Mouse (Mus musculus): Measurements from ENCODE around the gene Epb41. TPM values are rescaled to one million over a fixed set of nuclear protein-coding genes. Genes with fewer than 3 reads are reported as not detected.
A peak's percentile ranks its signal among the peaks of the same experiment; 100 is the strongest.

Epb41 gene
- total RNA-seq, 1 experiment from 2014 or later: 70.8 TPM

- no peak for DNase-seq
Measured at GRCm38 (mm10) chr4:131919506-131920140, 155.5 kb downstream of the Epb41 start.

DNA sequence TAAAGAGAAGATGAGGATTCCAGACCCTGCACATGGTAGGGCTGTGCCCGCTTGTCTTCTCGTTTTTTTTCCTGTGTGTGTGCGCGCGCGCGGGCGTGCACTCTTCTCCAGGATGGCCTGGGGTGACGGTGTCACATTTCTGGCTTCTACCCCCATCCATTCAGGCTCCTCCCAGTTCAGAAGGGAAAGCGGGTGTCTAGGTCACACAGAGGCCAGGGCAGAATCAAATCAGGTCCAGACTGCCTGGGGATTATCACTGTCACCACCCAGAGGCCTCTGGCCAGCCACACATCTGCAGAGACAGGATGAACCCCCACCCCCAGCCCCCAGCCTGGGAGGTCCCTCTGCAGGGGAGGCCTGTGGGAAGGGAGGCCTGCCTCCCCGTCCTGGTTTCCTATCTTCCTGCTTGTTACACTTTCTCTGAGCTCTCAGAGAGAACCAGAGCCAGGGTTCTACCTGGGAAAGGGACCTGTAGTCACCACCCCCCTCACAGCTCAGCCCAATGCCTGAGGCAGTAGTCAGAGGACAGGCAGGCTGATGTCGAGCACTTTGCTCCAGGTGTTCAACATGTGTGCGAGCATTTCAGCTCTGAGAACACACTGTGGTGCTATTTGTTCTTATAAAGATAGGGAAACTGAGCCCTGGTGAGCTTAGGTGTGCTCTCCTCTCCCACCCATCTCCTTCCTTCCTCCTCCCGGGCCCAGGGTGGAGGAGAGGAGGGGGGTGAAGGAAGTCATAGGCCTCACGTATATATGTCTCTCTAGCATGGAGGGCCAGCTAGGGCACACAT lies 156.2 kb downstream of the Epb41 start:
- DNase-seq: no peak

DNA sequence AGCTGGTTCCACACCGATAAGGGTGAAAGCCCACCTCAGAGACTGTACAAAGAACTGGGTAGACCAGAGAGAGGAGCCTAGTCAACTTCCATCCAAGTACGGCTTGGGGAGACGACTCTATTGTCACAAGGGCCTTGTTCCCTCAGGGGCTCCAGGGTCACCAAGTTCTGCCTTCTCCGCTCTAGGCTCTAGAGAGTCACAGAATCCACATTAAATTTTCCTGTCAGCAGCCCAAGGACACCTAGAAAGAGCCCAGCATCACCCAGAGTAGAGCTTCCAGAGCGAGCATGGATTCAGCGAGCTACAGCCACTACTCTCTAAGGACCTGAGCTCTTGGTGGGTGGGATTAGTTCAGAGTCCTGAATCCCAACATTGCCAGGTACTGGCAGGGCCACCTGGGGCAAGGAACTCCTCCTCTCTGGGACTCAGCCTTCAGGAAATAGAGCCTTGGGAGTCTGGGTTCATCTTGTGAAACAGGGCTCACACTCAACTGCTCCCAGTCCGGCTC lies 157.0 kb downstream of the Epb41 start:
- no peak for DNase-seq

DNA sequence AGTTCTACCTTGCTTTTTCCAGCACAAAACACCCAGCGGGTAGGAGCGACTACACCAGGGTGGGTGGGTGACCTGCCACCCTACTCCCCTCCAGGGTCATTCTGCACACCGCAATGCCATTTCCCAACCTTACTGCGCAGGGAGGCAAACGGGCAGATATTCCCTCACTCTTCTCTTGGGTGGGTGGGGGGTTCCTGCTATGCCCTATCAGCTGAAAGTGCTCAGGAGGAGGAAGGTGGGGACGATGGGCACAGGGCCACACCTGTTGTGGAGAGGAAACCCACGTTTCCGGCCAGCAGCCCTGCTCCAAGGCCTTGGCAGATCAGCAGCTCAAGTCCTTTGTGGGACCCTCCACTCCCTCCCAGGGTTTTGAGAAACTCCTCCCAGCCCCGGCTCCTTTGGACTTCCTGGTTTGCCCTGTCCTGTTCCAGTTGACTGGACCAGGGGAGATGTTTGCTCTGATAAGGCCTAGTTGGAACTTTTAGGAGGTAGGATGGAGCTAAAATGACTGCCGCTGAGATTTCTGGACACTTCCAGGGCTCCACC lies 158.0 kb downstream of the Epb41 start:
- no peak for DNase-seq

DNA sequence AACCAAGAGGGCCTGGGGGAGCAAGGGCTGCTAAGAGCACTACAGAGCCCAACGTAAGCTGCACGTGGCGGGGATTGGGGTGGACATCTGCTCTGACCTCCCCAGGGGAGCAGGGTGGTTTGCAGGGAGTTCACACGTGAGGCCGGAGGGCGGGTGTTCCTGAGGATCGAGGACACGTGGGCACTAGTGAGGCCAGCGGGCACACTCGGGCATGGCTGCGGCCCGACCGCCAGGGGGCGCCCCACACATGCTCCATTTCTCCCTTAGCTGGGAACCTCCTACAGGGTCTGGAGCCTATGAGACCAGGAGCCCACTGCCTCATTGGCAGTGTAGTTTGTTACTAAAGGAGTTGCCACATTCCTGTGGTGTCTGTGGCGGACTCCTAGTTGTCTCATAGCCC lies 158.7 kb downstream of the Epb41 start:
- DNase-seq: peak; percentile 87

DNA sequence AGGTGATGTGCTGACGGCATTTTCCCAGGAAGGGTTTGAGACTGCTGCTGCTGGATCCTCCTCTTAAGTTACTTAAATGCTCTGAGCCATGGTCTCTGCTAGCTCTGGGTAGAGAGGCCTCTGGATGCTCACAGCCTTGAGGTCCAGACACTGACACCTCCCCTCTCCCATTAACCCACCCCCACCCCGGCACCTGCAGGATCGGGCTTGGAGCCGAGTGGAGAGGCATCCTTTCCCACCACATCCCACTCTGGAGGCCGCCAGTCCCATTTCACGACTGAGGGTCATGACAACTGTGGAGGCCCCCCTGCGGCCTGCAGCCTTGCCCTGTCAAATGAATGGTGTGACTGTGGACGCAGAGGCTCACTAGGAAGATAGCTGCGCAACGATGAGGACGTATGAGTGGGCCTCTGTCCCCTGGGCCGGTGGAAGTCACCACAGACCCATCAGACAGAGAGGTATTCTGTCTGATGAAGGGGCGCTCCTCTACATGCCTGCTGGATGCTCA lies 159.2 kb downstream of the Epb41 start:
- DNase-seq: no peak

DNA sequence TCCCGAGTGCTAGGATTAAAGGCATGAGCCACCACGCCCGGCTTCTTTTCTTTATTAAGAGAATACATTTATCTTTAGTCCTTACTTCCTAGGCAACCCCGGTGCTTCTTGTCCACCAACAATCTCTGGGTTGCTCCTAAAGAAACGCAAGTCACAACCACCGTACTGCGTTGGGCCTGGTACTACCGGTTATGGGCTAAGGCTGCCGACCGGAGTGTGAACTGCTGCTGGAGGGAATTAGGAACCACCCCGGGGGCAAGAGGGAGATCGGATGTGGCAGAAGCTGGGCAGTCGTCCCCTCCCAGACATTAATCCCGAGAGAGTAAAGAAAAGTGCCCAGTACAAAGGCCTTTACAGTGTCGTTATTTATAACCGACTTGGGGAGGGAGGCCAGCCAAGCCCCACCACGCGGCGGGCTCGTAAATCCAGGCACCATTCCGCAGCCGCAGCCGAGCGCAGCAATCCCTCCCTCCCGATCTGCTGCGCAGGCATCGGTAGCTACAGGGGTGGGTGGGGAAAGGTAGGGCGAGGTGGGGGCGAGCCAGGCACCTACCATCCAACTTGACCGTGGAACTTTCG lies 160.1 kb downstream of the Epb41 start:
- DNase-seq: no peak

DNA sequence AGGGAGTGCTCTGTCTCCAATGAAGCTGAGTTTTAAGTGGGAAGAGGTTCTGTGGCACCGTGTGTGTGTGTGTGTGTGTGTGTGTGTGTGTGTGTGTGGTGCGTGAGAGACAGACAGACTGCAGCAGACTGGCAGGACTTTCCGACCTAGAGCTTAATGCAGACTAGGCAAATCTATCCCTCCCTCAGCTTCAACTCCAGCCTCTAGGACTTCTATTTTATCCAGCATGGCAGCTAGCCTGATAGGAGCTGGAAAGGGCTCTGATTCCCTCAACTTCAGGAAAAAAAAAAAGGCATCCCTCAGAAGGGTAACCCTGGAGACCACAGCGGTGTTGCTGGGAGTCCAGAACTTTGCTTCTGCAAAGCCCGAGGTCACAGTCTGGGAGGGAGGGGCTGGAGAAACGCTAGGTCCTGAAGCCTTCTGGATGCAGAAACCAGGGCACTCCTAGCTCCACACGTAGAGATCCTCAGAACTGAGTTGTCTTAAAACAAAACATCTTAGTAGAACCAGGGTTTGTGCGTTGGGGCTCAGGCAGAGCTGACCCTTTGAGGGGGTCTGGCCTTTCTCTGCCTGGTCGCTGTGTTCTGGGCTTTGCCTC lies 161.0 kb downstream of the Epb41 start:
- DNase-seq: no peak

DNA sequence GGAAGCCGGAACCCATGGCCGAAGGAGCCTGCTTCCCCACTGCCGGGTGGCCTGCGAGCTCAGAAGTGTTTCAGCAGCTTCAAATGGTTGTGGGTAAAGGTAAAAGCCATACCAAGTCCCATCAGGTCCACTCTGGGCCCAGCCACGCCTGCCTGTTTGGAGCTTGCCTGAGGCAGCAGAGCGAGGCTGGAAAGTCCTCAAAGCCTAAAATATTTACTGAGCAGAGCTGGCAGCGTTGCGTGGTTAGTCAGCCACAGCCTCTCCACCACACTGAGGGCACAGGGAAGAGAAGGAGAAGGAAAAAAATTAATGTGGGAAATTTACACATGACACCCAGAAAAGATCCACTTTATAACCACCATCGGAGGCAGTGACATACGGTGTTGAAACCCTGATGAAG lies 161.6 kb downstream of the Epb41 start:
- DNase-seq: peak; percentile 47

GRCm38 (mm10) chr4:131911521-131911920 lies 163.6 kb downstream of the Epb41 start:
- no peak for DNase-seq

GRCm38 (mm10) chr4:131910237-131910994 lies 164.7 kb downstream of the Epb41 start:
- no peak for DNase-seq

- DNase-seq: no peak
Measured at GRCm38 (mm10) chr4:131907912-131908311, 167.2 kb downstream of the Epb41 start.

DNA sequence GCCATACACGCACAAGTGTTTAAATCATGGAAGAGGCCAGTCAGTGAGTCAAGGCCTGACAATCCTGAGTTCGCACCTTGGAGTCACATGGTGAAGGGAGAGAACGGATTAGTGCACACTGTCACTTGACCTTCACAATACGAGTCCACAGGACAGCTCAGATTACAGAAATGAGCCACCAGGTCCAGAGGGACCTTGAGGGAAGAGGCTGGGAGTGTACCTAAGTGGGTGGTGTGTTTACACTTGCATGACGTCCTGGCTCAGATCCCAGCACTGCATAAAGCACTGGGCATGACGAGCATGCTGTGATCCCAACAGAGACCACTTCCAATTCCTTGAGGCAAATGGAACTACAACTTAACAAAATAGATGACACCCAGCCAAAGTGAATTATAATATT lies 168.7 kb downstream of the Epb41 start:
- no peak for DNase-seq

DNA sequence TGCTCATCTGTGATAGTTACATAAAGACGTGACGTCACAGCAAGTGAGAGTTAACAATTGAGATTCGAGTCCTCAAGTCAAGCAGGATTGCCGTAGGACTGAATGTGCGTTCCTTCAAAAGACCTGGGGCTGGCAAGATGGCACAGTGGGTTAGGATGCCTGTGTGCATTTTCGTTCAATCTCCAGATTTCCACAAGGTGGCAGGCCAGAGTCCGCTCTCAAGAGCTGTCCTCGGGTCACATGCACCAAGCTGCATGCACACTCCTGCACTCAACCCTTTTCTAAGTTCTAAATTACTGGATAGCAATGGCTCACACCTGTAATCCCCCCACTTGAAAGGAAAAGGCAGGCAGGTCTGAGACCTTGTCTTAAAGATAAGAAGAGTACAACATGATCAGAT lies 170.6 kb downstream of the Epb41 start:
- peak; percentile 49 for DNase-seq

DNA sequence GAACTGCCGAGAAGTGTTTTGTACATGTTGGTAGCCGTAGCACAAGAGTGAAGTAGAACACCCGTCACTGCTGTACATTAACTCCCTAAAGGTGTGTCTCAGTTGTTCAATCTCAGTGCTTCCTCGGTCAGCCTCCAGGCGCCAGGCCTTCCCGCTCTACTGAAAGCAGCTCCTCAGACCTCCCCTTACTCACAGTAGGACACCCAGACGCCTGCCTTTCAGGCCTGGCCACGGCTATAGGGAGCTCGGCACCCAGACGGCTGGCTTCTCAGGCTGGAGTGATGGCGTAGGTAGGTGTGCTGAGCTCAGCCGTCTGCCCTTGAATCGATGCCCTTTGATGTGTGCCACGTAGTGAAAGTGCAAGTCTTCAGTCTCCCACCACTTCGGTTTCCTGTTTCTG lies 174.0 kb downstream of the Epb41 start:
- no peak for DNase-seq

GRCm38 (mm10) chr4:131899180-131899554 lies 176.0 kb downstream of the Epb41 start:
- DNase-seq: no peak

DNA sequence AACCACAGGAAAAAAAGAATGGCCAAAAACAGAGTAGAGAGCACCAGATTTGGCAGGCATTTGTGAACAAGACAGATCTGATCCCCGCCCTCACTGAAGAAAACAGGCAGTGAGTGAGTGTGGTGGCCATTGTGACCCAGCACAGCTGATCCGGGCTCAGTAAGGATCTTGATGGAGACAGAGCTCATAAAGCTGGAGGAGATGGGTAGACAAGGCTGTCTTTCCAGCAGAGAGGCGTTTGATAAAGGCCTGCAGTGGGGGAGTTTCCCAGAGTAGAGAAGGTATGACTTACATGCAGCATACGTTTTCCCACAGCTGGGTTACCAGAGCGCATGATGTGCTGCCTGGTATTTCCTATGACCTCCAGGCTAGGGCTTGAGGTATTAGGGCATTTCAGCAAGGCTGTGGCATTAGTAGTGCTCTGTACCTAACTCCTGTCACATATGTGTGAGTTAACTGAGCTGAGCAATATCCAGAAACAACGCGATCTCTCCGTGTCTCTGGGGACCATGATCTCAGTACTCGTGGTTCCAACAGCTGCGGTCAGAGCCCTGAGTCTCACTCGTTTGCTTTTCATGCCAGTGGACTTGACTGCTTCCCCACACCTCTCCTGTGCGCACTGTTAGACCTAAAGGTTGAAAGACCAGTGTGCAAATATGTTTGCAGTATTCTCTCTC lies 176.5 kb downstream of the Epb41 start:
- no peak for DNase-seq

- DNase-seq: no peak
Measured at GRCm38 (mm10) chr4:131897787-131898186, 177.3 kb downstream of the Epb41 start.

GRCm38 (mm10) chr4:131897109-131897508 lies 178.0 kb downstream of the Epb41 start:
- DNase-seq: no peak

DNA sequence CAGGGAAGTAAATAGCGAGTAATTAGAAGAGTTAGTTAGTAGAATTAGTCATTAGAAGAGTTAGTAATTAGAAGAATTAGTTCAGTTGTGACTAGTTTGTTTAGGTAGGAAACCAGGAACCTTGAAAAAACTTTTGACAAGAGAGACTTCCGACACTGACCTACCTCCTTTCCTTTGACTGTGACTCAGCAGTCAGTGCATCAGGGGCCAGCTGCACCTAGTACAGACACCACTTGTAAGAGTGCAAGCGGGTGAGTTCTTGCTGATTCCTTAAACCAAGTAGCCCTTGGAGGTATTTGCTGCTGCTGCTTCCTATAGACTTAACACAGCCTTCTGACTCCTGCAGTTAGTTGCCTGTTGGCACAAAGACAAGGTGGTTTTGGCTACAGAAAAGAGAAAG lies 184.4 kb downstream of the Epb41 start:
- DNase-seq: no peak

DNA sequence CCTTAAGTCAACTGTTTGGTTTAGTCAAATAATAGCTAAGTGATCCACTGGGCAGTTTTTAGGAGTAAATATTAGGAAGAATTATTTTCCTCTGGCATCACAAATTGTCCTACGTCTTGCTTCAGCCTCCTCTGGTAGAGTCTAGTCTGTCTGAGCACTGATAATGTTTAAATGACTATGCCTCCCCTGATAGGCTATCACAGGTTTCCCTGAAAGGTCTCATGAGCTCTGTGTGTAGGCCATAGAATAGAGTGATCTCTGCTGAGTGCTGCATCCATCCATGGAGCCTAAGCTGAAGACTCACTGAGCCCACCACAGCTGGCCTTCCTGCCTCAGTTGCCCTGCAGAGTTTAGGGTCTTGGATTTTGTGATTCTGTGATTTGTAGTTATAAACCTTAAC lies 186.6 kb downstream of the Epb41 start:
- no peak for DNase-seq

Data from adrenal gland, postnatal 25 days (tissue).